Mouse (Mus musculus): Measurements from ENCODE around the gene Rnf115.
"Not testable (repeated sequence)": the region's sequence is repeated elsewhere in the genome, so short reads cannot be mapped to it uniquely, and the experiment has no call there.

Rnf115 gene

GRCm38 (mm10) chr3:96707903-96708683, 19.4 kb upstream of the Rnf115 start, which contains the start of gene Nudt17:
Gene Nudt17 (minus strand): TSS chr3:96708562.
- peak; percentile 70 to 72 for DNase-seq (ENCODE audit: low spot score in 2 of 2)

GRCm38 (mm10) chr3:96708684-96709064, 18.8 kb upstream of the Rnf115 start:
- DNase-seq (ENCODE audit: low spot score in 2 of 2), result no peak

- DNase-seq (ENCODE audit: low spot score in 2 of 2), result no peak
Measured at GRCm38 (mm10) chr3:96714286-96714685, 13.2 kb upstream of the Rnf115 start.

- DNase-seq (ENCODE audit: low spot score in 2 of 2), result no peak
Measured at GRCm38 (mm10) chr3:96715854-96716253, 11.6 kb upstream of the Rnf115 start.

GRCm38 (mm10) chr3:96719173-96719572, 8.3 kb upstream of the Rnf115 start:
- peak in 1 of 2 experiments; percentile 35 for DNase-seq (ENCODE audit: low spot score in 2 of 2)

GRCm38 (mm10) chr3:96727828-96728633, 567 bp downstream of the Rnf115 start:
- no peak for DNase-seq (ENCODE audit: low spot score in 2 of 2)

GRCm38 (mm10) chr3:96728634-96729402, 1.4 kb downstream of the Rnf115 start:
- DNase-seq (ENCODE audit: low spot score in 2 of 2), result peak in 1 of 2 experiments; percentile 36

GRCm38 (mm10) chr3:96729403-96729784, 1.9 kb downstream of the Rnf115 start:
- no peak for DNase-seq (ENCODE audit: low spot score in 2 of 2)

GRCm38 (mm10) chr3:96730785-96731184, 3.3 kb downstream of the Rnf115 start:
- DNase-seq (ENCODE audit: low spot score in 2 of 2), result no peak

GRCm38 (mm10) chr3:96733984-96734383, 6.5 kb downstream of the Rnf115 start:
- DNase-seq (ENCODE audit: low spot score in 2 of 2), result no peak

- DNase-seq (ENCODE audit: low spot score in 2 of 2), result no peak
Measured at GRCm38 (mm10) chr3:96735200-96735599, 7.7 kb downstream of the Rnf115 start.

GRCm38 (mm10) chr3:96737013-96737740, 9.7 kb downstream of the Rnf115 start:
- no peak for DNase-seq (ENCODE audit: low spot score in 2 of 2)

- DNase-seq (ENCODE audit: low spot score in 2 of 2), result no peak
Measured at GRCm38 (mm10) chr3:96737995-96738394, 10.5 kb downstream of the Rnf115 start.

- not testable (repeated sequence) for DNase-seq (ENCODE audit: low spot score in 2 of 2)
Measured at GRCm38 (mm10) chr3:96740279-96740678, 12.8 kb downstream of the Rnf115 start.

- no peak for DNase-seq (ENCODE audit: low spot score in 2 of 2)
Measured at GRCm38 (mm10) chr3:96744348-96744747, 16.9 kb downstream of the Rnf115 start.

GRCm38 (mm10) chr3:96746829-96747228, 19.4 kb downstream of the Rnf115 start:
- no peak for DNase-seq (ENCODE audit: low spot score in 2 of 2)

- DNase-seq (ENCODE audit: low spot score in 2 of 2), result no peak
Measured at GRCm38 (mm10) chr3:96755935-96756334, 28.5 kb downstream of the Rnf115 start.

GRCm38 (mm10) chr3:96757691-96758090, 30.2 kb downstream of the Rnf115 start:
- DNase-seq (ENCODE audit: low spot score in 2 of 2), result no peak

- peak; percentile 34 to 36 for DNase-seq (ENCODE audit: low spot score in 2 of 2)
Measured at GRCm38 (mm10) chr3:96759695-96760094, 32.2 kb downstream of the Rnf115 start.

GRCm38 (mm10) chr3:96764528-96764927, 37.1 kb downstream of the Rnf115 start:
- DNase-seq (ENCODE audit: low spot score in 2 of 2), result no peak

GRCm38 (mm10) chr3:96769971-96770370, 42.5 kb downstream of the Rnf115 start:
- no peak for DNase-seq (ENCODE audit: low spot score in 2 of 2)

All from right cerebral cortex, postnatal 36 days (tissue).